Mouse (Mus musculus) CD4-positive, CD25-positive, alpha-beta regulatory T cell, adult 4 months (primary cell): ENCODE measurements around the gene C2cd5. TPM values are rescaled to one million over a fixed set of nuclear protein-coding genes. Genes with fewer than 3 reads are reported as not detected.
"Not testable (repeated sequence)": the region's sequence is repeated elsewhere in the genome, so short reads cannot be mapped to it uniquely, and the experiment has no call there.

ENCODE experiments used
- ATAC-seq: one replicate; pipeline ENCODE4 v1.8.0; 2017
- polyA plus RNA-seq, 2 experiments: library from polyadenylated mRNA; unstranded; fragments of 100-300 nt; shearing (Covaris generic); gene quantifications; one replicate each; pipeline ENCODE4 v1.2.1; 2017

Gene C2cd5
- polyA plus RNA-seq, result 100 to 1,000 TPM in 1 of 2 experiments, 10 to 100 TPM in 1; 68.3 to 103 TPM

GRCm38 (mm10) chr6:143099681-143100382 lies at the start of gene C2cd5:
Gene C2cd5, minus strand, starts transcription at chr6:143100141.
- peak; percentile 96 for ATAC-seq

DNA sequence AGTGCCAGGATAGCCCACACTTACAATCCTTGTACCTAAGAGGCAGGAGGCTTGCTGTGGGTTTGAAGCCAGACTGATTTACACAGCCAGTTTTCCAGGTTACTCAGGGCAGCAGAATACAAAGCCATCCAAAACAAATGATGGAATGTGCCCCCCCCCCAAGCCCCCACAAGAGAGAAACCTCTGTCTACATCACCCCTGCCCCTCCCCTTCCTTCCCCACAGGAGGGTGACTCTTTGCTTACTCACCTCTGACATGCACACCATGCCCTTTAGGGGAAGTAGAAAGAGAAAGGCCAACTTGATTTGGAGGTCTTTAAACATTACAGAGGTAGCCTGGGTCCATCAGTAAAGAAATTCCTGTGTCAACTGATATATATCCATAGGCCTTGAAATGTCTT lies 48.9 kb upstream of the C2cd5 start:
- ATAC-seq, result no peak

- peak; percentile 77 for ATAC-seq
Measured at GRCm38 (mm10) chr6:143146756-143147155, 46.8 kb upstream of the C2cd5 start.

DNA sequence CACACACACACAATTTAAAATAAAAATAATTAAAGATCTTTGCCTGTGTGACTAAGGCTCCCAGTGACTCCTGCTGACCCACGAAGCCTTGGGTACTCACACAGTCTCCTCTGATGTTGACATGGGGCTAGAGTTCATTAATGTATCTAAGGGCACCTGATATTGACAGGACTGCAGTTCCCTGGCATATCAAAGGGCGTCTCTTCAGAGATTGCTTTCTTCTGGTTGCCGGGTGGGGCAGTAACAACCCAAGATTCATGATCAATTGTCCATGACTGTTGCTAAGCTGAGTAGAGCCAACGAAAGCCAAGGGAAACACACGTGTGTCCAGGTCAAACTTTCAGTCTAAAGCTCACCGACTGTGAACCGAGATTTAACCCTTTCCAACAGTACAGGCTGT lies 45.1 kb upstream of the C2cd5 start:
- ATAC-seq, result no peak

- ATAC-seq, result no peak
Measured at GRCm38 (mm10) chr6:143144556-143144955, 44.6 kb upstream of the C2cd5 start.

GRCm38 (mm10) chr6:143143775-143144273 lies 43.9 kb upstream of the C2cd5 start:
- no peak for ATAC-seq

DNA sequence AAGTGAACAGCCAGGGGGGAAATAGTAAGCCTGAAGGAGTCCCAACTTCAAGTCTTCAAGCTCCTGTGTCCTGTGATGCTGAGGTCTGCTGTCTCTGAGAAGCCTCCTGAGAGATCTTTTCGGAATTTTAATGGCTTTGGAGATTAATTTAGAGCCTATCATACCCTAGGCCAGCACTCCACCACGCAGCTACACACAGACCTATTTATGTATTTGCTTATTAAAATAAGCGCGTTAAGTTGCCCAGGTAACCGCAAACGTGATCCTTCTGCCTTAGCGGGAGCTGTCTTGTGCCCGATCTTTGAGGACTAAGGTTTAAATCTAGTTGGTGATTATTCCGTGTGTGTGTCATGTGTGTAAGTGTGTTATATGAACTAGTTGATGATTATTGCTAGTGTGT lies 43.4 kb upstream of the C2cd5 start:
- no peak for ATAC-seq

GRCm38 (mm10) chr6:143142861-143143260 lies 42.9 kb upstream of the C2cd5 start:
- ATAC-seq, result no peak

DNA sequence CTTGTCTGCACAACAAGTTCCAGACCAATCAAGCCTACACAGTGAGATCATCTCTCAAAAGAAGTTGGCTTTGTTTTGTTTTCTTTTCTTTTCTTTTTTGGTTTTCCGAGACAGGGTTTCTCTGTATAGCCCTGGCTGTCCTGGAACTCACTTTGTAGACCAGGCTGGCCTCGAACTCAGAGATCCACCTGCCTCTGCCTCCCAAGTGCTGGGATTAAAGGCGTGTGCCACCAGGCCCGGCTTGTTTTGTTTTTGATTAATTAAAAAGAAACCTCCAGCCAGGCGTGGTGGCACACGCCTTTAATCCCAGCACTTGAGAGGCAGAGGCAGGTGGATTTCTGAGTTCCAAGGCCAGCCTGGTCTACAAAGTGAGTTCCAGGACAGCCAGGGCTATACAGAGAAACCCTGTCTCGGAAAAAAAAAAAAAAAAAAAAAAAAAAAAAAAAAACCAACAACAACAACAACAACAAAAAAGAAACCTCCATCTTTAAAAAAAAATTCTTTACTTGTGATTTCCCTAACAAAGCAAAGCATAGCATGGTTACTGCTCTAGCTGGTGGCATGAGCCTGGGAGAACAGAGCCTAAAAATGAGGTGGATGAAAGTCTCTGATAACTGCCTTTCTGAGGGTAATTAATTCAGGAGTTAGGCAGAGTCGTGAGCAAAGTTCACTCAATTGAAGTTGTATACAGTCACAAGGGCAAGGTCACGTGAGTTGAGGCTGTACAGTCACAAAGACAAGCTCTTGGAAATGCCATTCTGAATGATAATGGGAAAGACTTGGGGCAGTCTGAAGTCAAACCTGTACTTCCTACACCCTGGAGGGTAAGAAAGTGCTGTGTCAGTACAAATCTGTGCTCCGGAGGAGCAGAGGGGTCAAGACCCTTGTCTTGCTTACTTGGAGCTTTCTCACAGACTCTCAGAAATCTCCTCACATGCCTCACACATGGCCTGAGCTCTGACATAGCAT lies 42.0 kb upstream of the C2cd5 start:
- not testable (repeated sequence) for ATAC-seq

GRCm38 (mm10) chr6:143140884-143141283 lies 40.9 kb upstream of the C2cd5 start:
- no peak for ATAC-seq

- no peak for ATAC-seq
Measured at GRCm38 (mm10) chr6:143139417-143139816, 39.5 kb upstream of the C2cd5 start.

DNA sequence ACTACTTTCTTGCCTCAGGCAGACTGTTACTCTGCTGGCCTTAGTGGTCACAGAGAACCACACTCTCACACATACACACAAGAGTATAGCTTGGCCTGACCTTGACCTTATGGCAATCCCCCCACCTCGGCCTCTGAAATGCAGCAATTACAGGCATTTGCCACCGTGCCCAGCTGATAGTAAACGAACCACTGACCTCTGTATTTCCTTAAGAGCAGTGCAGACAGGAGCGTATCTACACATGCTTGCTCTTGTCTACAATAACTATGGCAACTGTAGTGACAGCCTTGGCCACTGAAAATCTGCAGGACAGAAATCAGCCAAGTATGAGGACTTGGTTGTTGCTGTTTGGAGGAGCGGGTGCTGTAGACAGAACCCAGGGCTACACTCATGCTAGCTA lies 37.4 kb upstream of the C2cd5 start:
- ATAC-seq, result no peak

GRCm38 (mm10) chr6:143136688-143137087 lies 36.7 kb upstream of the C2cd5 start:
- no peak for ATAC-seq

DNA sequence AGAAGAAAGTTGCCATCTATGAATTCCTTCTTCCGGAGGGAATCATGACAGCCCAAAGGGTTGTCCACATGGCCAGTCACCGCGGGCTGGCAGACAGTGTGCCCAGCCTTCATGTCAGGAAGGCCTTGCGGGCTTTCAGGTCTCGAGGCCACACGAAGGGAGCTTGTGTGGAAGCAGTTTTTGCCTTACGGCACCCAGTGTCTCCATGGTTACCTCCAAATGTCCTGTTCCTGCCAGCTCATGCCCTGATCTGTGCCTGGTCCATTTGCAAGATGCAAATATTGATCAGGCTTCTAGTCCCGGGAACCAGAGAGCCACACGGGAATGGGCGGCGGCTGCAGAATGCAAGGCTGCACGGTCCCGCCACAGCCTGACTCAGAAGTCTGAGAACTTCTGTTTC lies 35.2 kb upstream of the C2cd5 start:
- no peak for ATAC-seq

GRCm38 (mm10) chr6:143133150-143133549 lies 33.2 kb upstream of the C2cd5 start:
- ATAC-seq, result no peak

- no peak for ATAC-seq
Measured at GRCm38 (mm10) chr6:143131895-143132652, 32.1 kb upstream of the C2cd5 start.

DNA sequence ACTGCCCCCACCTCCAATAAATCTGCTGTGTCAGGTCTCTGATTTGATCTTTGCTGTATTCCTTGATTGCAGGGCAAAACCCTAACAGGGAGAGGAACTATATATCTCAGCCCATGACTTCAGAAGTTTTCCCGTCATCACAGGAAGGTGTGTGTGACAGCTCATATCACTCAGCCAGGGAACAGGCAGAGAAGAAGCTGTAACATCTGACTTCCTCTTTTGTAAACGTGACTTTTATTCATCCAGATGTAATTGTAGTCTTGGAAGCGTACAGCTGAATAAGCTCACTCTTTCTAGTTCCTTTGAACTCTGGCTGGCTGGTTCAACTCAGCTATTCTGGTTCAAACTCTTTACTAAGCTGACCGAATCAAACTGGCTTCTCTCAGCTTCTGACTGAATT lies 30.5 kb upstream of the C2cd5 start:
- no peak for ATAC-seq

- ATAC-seq, result no peak
Measured at GRCm38 (mm10) chr6:143129952-143130351, 30.0 kb upstream of the C2cd5 start.

GRCm38 (mm10) chr6:143129466-143129865 lies 29.5 kb upstream of the C2cd5 start:
- no peak for ATAC-seq

GRCm38 (mm10) chr6:143125721-143126120 lies 25.8 kb upstream of the C2cd5 start:
- no peak for ATAC-seq

DNA sequence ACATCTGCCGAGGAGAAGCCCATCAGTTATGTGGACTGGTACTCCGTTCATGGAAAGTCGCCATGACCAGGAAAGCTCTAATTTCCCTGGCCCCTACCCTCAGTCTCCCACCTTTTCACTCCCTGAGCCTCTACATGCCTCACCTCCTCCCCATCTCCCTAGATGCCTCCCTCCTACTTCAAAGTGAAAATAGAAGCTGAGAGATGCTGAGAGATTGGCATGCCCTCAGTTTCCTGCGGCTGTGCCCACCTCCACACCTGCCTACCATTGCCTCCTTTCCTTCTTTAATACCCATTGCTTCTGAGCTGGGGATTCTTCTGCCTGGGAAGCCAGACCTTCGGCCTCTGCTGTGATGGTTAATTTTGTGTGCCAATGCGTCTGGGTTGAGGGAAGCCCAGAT lies 19.4 kb upstream of the C2cd5 start:
- ATAC-seq, result no peak

DNA sequence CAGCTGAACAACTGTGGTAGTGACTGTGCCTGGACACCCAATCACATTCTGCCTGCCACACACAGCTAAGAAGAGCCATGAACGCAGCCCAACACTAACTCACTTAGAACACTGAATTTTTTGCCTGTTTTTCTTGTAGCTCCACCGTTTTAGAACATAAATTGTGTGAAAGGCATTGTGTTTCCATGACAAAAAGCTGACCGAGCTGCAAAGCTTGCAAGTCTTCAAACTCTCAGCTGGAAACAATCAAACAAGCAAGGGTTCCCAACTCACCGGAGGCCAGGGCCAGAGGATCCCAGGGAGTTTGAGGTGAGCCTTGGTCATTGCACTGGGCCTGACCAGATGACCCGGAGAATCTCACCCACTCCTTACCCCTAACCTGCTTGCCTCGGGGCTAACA lies 16.8 kb upstream of the C2cd5 start:
- ATAC-seq, result no peak

DNA sequence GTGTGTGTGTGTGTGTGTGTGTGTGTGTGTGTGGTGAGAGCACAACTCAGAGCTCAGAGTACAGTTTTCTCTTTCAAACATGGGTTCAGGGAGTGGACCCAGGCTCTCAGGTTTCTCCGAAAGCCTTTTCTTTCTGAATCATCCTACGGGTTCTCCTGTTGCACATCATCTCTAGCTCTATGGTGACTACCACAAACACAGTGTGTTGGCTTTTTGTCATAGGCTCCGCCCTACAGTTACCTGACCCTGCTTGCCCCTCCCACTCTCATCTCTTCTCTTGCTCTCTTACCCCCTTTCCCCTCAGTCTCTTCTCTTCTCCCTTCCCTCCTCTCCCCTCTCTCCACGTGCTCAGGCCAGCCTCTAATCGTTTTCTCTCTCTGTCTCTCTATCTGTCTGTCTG lies 15.6 kb upstream of the C2cd5 start:
- ATAC-seq, result peak; percentile 28
